Mouse (Mus musculus) liver, adult 2 months (tissue): ENCODE data around the gene Lrrc2.

Experiments
- CTCF ChIP-seq: fragments of 200-500 bp; IDR thresholded peaks from 2 replicates; pipeline ENCODE4 v1.5.1; 2011; ENCODE audit warnings: low read depth, low read length, control low read depth
- POLR2A ChIP-seq: fragments of 200-500 bp; IDR thresholded peaks from 2 replicates; pipeline ENCODE4 v1.6.1; 2011; ENCODE audit warnings: low read length, control low read depth; ENCODE audit not compliant: insufficient read depth; ENCODE audit errors: extremely low read depth

- no peak for TF ChIP-seq POLR2A
- no peak for TF ChIP-seq CTCF
Observed at GRCm38 (mm10) chr9:110961386-110961785, 10.0 kb downstream of the Lrrc2 start.
